Mouse (Mus musculus): ENCODE results near the gene Kif26a. TPM values are rescaled to one million over a fixed set of nuclear protein-coding genes. Genes with fewer than 3 reads are reported as not detected.

The Kif26a gene
- polyA plus RNA-seq, 1 experiment from 2014 or later, result 4.4 TPM

- Histone ChIP-seq H3K4me3 (no peak overlapping the region), H3K27me3 (ENCODE audit: poor library complexity, severe bottlenecking) (0 out of 2 replicates have a peak, but pooled peaks cover 12% of the 10 kb centered on the region), H3K36me3 (replicated peaks) (peaks cover 46% of the 10 kb centered on the region), H3K4me1 (peaks cover 84% of the 10 kb centered on the region), H3K9me3 (no peaks in the 10 kb centered on the region), H3K27ac (peak overlapping the region; percentile 83)
- no peak for DNase-seq (ENCODE audit: extremely low spot score, low spot score)
- 44% methylated on average over 16 of the region's 16 CpGs for WGBS
These were observed 9.4 kb downstream of the Kif26a start for GRCm38 (mm10) chr12:112155218-112156051.

- Histone ChIP-seq H3K27ac (peak overlapping the region; percentile 56), H3K4me3 (no peak overlapping the region), H3K27me3 (ENCODE audit: poor library complexity, severe bottlenecking) (peaks cover 16% of the 10 kb centered on the region), H3K9me3 (no peaks in the 10 kb centered on the region), H3K4me1 (peaks cover 81% of the 10 kb centered on the region), H3K36me3 (replicated peaks) (peaks cover 60% of the 10 kb centered on the region)
- no peak for DNase-seq (ENCODE audit: extremely low spot score, low spot score)
- 70% methylated on average over 6 of the region's 6 CpGs for WGBS
These were observed 10.8 kb downstream of the Kif26a start for GRCm38 (mm10) chr12:112156804-112157203.

- DNase-seq (ENCODE audit: extremely low spot score, low spot score), result no peak
- Histone ChIP-seq H3K27ac (peak overlapping the region; percentile 26; the same call in 1 of the 2 replicates), H3K4me3 (no peak overlapping the region), H3K36me3 (replicated peaks) (peaks cover 64% of the 10 kb centered on the region), H3K4me1 (peaks cover 81% of the 10 kb centered on the region), H3K9me3 (no peaks in the 10 kb centered on the region), H3K27me3 (ENCODE audit: poor library complexity, severe bottlenecking) (peaks cover 19% of the 10 kb centered on the region)
- WGBS, result 74% methylated on average over 8 of the region's 8 CpGs
These were observed 12.2 kb downstream of the Kif26a start for GRCm38 (mm10) chr12:112158246-112158645.

- Histone ChIP-seq H3K27ac (0 out of 2 replicates have a peak overlapping the region, but pooled peaks have one; percentile 5), H3K36me3 (replicated peaks) (peaks cover 66% of the 10 kb centered on the region), H3K4me3 (no peak overlapping the region), H3K27me3 (ENCODE audit: poor library complexity, severe bottlenecking) (peaks cover 14% of the 10 kb centered on the region), H3K9me3 (no peaks in the 10 kb centered on the region), H3K4me1 (peaks cover 81% of the 10 kb centered on the region)
- DNase-seq (ENCODE audit: extremely low spot score, low spot score), result no peak
These were observed 12.8 kb downstream of the Kif26a start for GRCm38 (mm10) chr12:112158784-112159183.

GRCm38 (mm10) chr12:112163981-112164839, 18.2 kb downstream of the Kif26a start:
- peaks cover 70% of the 10 kb centered on the region for H3K36me3 ChIP-seq (replicated peaks)
- 26% methylated on average over 16 of the region's 16 CpGs for WGBS
- no peak overlapping the region for H3K4me3 ChIP-seq
- H3K27me3 ChIP-seq (ENCODE audit: poor library complexity, severe bottlenecking), result peaks cover 14% of the 10 kb centered on the region
- no peaks in the 10 kb centered on the region for H3K9me3 ChIP-seq
- H3K27ac ChIP-seq, result peak overlapping the region; percentile 78
- H3K4me1 ChIP-seq, result peaks cover 69% of the 10 kb centered on the region
- no peak for DNase-seq (ENCODE audit: extremely low spot score, low spot score)

- peaks cover 72% of the 10 kb centered on the region for H3K36me3 ChIP-seq (replicated peaks)
- H3K27ac ChIP-seq, result peak overlapping the region; percentile 78
- peaks cover 14% of the 10 kb centered on the region for H3K27me3 ChIP-seq (ENCODE audit: poor library complexity, severe bottlenecking)
- no peak overlapping the region for H3K4me3 ChIP-seq
- 66% methylated on average over 6 of the region's 6 CpGs for WGBS
- no peaks in the 10 kb centered on the region for H3K9me3 ChIP-seq
- DNase-seq (ENCODE audit: extremely low spot score, low spot score), result no peak
- peaks cover 75% of the 10 kb centered on the region for H3K4me1 ChIP-seq
These were observed 18.8 kb downstream of the Kif26a start for GRCm38 (mm10) chr12:112164840-112165219.

GRCm38 (mm10) chr12:112169240-112169639, 23.2 kb downstream of the Kif26a start:
- Histone ChIP-seq H3K36me3 (replicated peaks) (peaks cover 60% of the 10 kb centered on the region), H3K9me3 (no peaks in the 10 kb centered on the region), H3K4me1 (peaks cover 68% of the 10 kb centered on the region), H3K4me3 (no peak overlapping the region), H3K27me3 (ENCODE audit: poor library complexity, severe bottlenecking) (peaks cover 7% of the 10 kb centered on the region; the same call in 1 of the 2 replicates), H3K27ac (no peak overlapping the region)
- DNase-seq (ENCODE audit: extremely low spot score, low spot score), result no peak
- WGBS, result 81% methylated on average over 5 of the region's 5 CpGs

GRCm38 (mm10) chr12:112170671-112171574, 24.9 kb downstream of the Kif26a start:
- H3K9me3 ChIP-seq, result no peaks in the 10 kb centered on the region
- WGBS, result 26% methylated on average over 20 of the region's 20 CpGs
- peaks cover 66% of the 10 kb centered on the region for H3K36me3 ChIP-seq (replicated peaks)
- peak overlapping the region; percentile 79 for H3K27ac ChIP-seq
- no peak for DNase-seq (ENCODE audit: extremely low spot score, low spot score)
- H3K4me1 ChIP-seq, result peaks cover 53% of the 10 kb centered on the region
- H3K27me3 ChIP-seq (ENCODE audit: poor library complexity, severe bottlenecking), result no peaks in the 10 kb centered on the region; the same call in 1 of the 2 replicates
- peak overlapping the region; percentile 7; the same call in 1 of the 2 replicates for H3K4me3 ChIP-seq

GRCm38 (mm10) chr12:112171657-112172056, 25.6 kb downstream of the Kif26a start:
- Histone ChIP-seq H3K9me3 (no peaks in the 10 kb centered on the region), H3K27me3 (ENCODE audit: poor library complexity, severe bottlenecking) (no peaks in the 10 kb centered on the region; the same call in 1 of the 2 replicates), H3K27ac (peak overlapping the region; percentile 79), H3K36me3 (replicated peaks) (peaks cover 71% of the 10 kb centered on the region), H3K4me1 (peaks cover 49% of the 10 kb centered on the region), H3K4me3 (peak overlapping the region; percentile 7; the same call in 1 of the 2 replicates)
- DNase-seq (ENCODE audit: extremely low spot score, low spot score), result no peak
- 97% methylated on average over 1 of the region's 1 CpGs for WGBS

- no peak overlapping the region for H3K4me3 ChIP-seq
- 72% methylated on average over 8 of the region's 8 CpGs for WGBS
- H3K27me3 ChIP-seq (ENCODE audit: poor library complexity, severe bottlenecking), result no peaks in the 10 kb centered on the region
- DNase-seq (ENCODE audit: extremely low spot score, low spot score), result no peak
- peaks cover 73% of the 10 kb centered on the region for H3K36me3 ChIP-seq (replicated peaks)
- peaks cover 46% of the 10 kb centered on the region for H3K4me1 ChIP-seq
- no peaks in the 10 kb centered on the region for H3K9me3 ChIP-seq
- peak overlapping the region; percentile 79; the same call in 1 of the 2 replicates for H3K27ac ChIP-seq
These were observed 26.2 kb downstream of the Kif26a start for GRCm38 (mm10) chr12:112172214-112172613.

GRCm38 (mm10) chr12:112177679-112178078, 31.7 kb downstream of the Kif26a start:
- 95% methylated on average over 19 of the region's 19 CpGs for WGBS
- Histone ChIP-seq H3K9me3 (peaks cover 13% of the 10 kb centered on the region; the same call in 1 of the 2 replicates), H3K27ac (no peak overlapping the region; the same call in 1 of the 2 replicates), H3K4me3 (no peak overlapping the region), H3K27me3 (ENCODE audit: poor library complexity, severe bottlenecking) (no peaks in the 10 kb centered on the region), H3K4me1 (peaks cover 23% of the 10 kb centered on the region), H3K36me3 (replicated peaks) (peaks cover 84% of the 10 kb centered on the region)
- DNase-seq (ENCODE audit: extremely low spot score, low spot score), result no peak

- peaks cover 13% of the 10 kb centered on the region; the same call in 1 of the 2 replicates for H3K9me3 ChIP-seq
- DNase-seq (ENCODE audit: extremely low spot score, low spot score), result no peak
- WGBS, result 90% methylated on average over 13 of the region's 13 CpGs
- H3K4me1 ChIP-seq, result peaks cover 44% of the 10 kb centered on the region
- H3K4me3 ChIP-seq, result no peak overlapping the region
- no peaks in the 10 kb centered on the region for H3K27me3 ChIP-seq (ENCODE audit: poor library complexity, severe bottlenecking)
- H3K36me3 ChIP-seq (replicated peaks), result peaks cover 63% of the 10 kb centered on the region
- H3K27ac ChIP-seq, result 0 out of 2 replicates have a peak overlapping the region, but pooled peaks have one; percentile 52
These were observed 33.7 kb downstream of the Kif26a start for GRCm38 (mm10) chr12:112179687-112180086.
